Mouse (Mus musculus): ENCODE data around the gene Hivep2.

DNA sequence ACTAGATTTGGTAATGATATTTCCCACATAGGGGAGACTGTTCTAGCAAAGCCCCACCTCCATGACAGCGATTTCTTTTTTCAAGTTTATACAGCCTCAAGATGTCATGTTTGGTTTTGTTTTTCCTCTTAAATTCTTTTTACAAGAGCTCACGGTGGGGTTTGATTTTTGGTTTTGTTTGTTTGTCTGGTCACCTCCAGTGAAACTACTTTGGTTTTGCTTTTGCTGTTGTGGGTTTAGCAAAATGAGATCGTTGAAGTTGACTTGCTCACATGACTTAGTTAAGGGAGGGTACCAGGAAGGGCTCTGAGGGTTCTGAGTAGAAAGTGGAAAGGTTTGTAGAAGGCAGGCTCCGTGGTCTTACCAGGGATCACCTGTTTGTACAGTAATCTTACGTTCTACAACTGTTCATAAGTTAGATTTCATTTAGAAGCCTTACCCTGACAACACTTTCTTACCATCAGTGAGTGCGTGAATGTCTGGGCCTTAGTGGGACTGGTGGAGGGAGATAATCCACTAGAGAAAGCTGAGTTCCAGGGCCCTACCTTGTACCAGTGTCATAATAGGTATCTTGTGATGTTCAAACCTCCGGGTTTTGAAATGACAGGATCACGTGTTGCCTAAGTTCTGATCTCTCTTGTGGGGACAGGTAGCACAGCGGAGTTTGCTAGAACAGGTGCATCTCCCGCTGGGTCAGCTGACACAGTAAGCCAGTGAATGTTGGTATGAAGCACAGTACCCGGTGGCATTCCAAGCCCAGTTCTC is 92.1 kb downstream of the Hivep2 start:
- TF ChIP-seq POLR2A (IDR thresholded peaks at IDR 0.05; ENCODE audit: low read depth, low read length): no peak
- no peak for TF ChIP-seq CTCF (IDR thresholded peaks at IDR 0.05; ENCODE audit: extremely low read depth, insufficient read depth, insufficient read length, insufficient replicate concordance)

Data from spleen, adult 2 months (tissue).